Mouse (Mus musculus) heart, adult 18-20 months (tissue): Measurements from ENCODE around the gene Smok2a. TPM values are rescaled to one million over a fixed set of nuclear protein-coding genes. Genes with fewer than 3 reads are reported as not detected.
"Not testable (repeated sequence)": the region's sequence is repeated elsewhere in the genome, so short reads cannot be mapped to it uniquely, and the experiment has no call there.

Experiments
- DNase-seq, 2 experiments: peaks; one replicate each; pipeline ENCODE4 v3.0.0; 2021 to 2022; ENCODE audit warnings: mixed read lengths in 1 of 2
- long read RNA-seq, 2 experiments: library from polyadenylated mRNA; stranded (forward); transcript quantifications; one replicate each; pipeline ENCODE4 v2.0.0; 2021
- total RNA-seq, 2 experiments: library from RNA; stranded (reverse); gene quantifications; 2 replicates each; pipeline ENCODE4 v1.2.3; 2021

Smok2a gene
- not detected for total RNA-seq
- long read RNA-seq, experiment 1, result 0 reads
- long read RNA-seq, experiment 2, result 0 reads

DNA sequence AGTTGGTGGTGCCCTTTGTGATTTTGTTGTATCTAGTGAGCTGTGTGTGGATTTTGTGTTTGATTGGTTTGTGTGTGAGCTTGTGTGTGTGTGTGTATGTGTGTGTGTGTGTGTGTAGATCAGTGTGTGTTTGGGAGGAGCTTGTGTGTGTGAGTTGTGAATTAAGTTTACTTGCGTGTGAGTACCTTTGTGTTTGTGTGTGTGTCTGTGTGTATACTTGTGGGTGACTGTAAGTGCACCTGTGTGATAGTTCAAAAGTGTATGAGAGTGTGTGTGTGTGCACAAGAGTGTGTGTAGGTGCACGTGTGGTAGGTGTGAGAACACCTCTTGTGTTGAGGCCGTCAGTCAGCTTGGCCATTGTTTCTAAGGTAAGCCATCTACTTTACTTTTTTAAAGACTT is at the start of gene Smok2a:
Gene Smok2a, plus strand, starts transcription at position 301 of the 400 bp plus-strand sequence.
- DNase-seq, result no peak

DNA sequence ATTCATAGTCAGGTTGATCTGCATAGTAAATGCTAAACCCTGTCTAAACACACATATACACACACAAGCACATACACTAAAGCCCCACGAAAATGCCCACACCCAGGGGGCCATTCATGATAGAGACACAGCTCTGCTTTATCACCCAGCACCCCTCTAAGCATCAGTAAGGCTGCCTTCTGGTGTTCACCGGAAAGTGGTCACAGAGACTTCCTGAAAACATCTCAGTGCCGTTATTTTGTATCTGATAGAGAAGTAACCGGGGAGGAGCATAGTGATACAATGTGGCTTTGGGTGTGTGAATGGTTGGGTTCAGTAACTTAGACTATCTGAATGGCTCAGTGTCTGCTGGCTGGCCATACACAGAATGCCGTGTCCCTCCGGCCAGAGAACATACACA is 47.4 kb upstream of the Smok2a start:
- not testable (repeated sequence) for DNase-seq

DNA sequence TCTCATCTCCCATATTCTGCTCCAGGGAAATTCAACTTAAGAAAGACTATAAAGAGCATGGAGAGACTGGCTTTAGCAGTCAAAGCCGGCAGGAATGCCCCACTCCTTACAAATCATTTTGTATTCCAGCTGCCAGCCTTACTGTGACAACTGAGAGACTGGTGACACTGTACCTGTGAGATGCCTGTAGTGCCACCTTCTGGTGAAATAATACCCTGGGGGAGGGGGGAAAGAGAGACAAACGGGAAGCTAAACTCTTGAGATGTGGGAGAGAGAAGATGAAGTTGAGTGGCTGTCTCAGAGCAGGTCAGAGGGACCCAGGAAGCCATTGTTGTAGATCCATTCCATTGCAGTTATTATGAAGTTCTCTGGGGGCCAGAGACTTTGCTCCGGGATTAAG is 47.0 kb upstream of the Smok2a start:
- DNase-seq, result not testable (repeated sequence)

DNA sequence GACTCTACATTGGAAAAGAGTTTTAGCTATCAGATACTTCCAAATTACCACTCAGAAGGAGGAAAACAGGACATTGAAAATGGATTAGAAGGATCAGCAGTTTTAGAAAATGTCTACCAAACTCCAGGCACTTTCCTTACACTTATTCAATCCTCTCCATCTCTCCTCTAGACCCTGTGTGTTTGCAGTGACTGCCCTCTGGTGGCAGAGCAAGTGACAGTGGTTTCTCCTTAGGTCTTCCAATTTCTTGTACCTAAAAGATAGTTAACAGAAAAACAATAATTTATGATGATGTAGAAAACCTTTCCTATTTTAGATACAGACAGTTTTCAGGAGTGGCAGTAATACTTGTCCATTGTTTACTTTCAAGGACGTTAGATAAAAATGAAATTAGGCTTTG is 45.4 kb upstream of the Smok2a start:
- not testable (repeated sequence) for DNase-seq

DNA sequence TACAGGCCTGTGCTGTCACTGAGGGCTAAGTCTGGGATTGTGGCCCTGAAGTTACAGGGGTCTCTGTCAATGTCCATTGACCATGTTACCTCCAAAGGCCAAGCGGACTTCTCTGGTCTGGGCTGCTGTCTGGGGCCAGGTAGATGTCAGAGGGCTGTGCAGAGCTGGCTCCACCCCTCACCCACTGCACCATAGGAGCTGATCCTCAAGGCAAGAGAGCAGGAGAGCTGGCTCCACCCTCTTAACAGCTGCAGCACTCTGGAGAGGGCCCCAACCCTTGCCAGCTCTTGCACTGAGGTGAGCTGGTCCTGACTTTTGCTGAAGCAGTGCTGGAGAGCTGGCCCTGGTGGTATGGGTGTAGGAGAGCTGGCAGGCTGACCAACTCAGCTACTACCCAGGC is 43.2 kb upstream of the Smok2a start:
- not testable (repeated sequence) for DNase-seq

DNA sequence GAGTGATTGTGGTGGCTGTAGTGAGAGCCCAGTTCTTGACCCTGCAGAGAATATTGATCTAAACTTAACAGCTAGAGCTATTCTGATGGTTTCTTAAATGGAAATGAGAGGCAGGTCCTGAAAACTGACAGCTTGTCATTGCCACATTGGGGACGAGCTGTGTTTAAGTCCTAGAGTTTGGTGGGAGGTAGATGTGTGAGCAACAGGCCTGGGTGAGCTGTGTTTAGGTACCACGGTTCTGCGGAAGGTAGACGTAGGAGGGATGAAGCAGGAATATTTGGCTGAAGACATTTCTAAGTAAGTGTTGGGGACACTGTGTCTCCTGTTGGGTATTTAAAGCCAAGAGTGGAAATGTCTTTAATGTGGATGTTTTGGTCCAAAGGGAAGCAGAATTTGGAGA is 42.0 kb upstream of the Smok2a start:
- not testable (repeated sequence) for DNase-seq

DNA sequence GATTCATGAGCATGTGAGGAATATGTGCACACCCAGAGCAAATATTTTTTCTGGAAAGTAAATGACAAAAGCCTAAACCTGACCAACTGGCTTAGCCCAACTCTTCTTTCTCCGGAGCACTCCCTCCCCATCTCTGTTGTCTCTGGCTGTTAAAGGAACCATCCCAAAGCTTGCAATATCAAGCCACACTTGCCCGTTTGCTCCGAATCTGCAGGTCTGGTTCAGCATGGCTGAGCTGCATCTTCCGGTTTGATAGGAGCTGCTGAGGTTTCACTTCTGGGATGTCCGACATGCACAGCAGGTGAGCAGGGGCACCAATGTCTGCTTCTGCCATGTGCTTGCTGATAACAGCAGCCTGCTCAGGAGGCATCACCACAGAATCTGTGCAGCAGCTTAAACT is 40.5 kb upstream of the Smok2a start:
- not testable (repeated sequence) for DNase-seq

DNA sequence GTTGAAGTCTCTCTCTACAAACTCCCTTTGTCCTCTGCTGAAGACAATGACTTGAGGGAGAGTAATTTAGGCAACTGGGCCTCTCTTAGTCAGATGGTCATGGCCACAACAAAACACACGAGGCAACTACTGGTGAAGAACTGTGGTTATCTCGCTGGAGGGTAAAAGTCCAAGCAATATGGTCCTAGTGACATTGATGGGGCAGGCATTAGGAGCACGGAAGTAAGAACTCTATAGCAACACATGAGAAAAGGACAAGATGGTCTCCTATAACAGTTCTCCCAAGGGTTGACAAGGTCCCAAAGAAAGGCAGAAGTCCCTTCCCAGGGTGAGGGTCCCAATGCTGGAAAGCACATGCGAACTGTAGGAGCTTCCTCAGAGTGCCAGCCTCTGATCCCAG is 38.3 kb upstream of the Smok2a start:
- not testable (repeated sequence) for DNase-seq

DNA sequence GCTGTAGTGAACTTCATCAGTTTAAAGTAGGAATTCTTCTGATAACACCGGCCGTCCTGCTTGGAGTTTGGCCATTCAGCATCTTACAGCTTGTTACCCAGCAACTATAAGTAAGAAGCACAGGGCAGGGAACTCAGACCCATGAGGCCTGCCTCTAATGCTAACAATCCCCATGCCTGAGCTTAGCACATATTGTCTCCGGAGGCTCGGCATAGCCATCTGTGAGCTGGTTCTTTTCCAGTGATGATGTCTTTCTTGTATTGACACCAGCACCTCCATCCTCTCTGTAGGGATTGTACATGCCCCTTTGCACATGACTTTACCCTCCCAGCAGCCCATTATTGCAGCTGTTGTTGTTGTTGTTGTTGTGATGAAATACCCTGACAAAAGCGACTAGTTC is 36.5 kb upstream of the Smok2a start:
- not testable (repeated sequence) for DNase-seq

DNA sequence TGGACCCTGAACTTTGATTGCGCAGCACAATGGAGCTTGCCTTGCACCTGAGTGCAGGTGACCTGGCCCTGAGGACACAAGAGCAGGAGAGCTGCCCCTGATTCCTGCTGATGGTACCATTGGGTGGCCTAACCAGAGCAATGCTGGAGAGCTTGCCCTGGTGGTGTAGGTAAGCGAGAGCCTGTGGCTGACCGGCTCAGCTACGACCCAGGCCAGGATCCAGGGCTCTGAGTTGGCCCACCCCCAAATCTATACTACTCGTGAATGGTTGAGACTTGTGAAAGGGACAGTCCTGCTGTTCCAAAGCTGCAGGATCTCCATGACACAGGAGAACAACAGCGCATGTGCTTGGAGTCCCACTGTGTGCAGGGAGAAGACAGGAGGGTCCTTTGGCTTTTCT is 34.4 kb upstream of the Smok2a start:
- DNase-seq, result not testable (repeated sequence)

DNA sequence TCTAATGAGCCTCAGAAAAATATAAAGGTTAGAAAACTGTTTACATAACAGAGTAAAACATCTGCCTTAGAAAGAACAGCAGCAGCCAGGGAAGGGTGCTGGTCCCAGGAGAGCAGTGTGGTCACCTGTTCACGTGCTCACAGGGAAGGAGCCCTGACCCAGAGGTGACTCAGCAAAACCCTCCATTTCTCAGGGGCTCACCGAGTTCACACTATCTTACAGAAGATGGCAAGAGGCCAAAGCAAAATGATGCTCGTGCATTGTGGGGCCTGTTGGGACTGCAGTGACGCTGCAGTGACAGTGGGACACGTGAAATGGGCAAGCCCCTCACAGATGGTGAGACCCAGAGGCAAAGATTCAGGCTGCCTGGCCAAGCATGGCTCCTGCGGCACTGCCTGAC is 33.4 kb upstream of the Smok2a start:
- DNase-seq, result not testable (repeated sequence)

DNA sequence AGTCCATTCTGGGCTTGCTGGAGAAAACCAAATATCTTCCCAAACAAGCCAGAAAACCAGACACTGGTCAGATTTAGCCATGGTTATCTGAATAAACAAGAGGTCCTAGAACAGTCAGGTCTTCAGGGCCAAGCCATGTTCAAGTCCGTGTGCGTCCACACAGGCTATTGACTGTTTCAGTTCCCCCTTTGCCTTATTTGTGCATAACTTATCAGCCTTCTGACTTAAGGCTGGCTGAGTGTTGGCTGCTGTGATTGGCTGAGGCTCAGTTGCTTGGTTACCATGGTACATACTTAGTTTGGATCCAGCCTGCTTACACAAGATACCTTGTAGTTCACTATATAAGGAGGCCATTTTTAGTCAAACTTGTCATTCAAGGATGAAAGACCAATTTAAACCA is 32.1 kb upstream of the Smok2a start:
- not testable (repeated sequence) for DNase-seq

DNA sequence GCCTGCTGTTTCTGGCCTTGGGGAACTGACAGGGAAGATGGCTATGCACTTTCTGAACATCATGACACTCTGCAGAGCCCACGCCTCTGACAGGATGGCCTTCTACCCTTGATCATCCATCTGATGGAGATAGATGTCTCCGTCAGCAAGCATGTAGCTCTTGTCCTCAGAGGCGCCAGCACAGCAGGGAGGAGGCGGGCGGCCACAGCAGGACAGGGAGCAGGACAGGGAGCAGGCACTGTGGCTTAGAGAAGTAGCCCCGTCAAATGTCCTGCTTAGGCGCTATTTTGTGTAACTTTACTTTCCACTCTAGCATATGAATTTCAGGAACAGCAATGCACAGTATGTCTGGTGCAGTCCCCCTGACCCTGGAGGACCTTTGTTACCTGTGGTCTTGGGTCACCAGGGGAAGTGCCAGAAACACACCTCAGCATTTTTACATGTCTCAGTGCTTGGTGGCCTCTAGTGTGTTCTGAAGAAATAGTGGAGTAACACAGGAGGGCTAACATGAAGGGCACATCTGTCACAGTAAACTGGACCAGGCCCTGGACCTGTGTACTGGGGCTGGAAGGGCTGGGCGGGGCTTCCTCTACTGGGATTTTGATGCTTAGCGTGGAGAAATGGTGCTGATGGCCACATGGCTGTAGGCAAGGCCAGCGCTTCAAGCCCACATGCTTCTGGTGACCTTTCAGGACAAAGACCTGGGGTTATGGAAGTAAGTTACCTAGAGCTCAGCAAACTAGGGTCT is 30.0 kb upstream of the Smok2a start:
- DNase-seq, result not testable (repeated sequence)

DNA sequence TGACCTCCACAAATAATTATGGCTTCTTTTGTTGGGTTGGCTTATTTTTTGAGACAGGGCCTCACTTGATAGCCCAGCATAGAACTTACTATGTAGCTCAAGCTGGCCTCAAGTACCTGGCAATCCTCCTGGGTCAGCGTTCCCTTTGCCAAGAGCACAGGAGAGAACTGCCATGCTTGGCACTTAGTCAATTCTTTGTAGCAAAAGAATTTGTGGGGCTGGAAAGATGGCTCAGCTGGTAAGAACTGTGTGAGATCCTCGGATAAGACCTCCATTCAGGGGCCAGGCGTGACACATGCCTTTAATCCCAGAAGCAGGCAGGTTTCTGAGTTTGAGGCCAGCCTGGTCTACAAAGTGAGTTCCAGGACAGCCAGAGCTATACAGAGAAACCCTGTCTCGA is 24.5 kb upstream of the Smok2a start:
- peak; percentile 32 to 55 for DNase-seq

DNA sequence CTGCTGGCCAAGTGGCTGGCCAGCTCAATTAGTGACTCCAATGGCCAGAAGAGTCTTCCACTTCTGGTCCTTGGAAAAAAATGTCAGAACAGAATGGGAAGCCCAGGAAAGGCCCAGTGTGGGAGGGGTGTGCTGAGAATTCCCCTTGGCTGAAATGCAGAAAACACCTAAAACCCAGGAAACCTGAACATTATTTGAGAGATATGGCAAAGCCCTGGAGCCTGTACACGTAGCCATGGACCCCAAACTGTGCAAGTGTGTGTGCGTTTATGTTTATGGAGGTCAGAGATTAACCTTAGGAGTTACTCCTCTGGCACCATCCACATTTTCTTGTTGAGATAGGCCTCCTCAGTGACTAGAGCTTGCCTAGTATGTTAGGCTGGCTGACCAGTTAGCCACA is 22.2 kb upstream of the Smok2a start:
- DNase-seq, result not testable (repeated sequence)

DNA sequence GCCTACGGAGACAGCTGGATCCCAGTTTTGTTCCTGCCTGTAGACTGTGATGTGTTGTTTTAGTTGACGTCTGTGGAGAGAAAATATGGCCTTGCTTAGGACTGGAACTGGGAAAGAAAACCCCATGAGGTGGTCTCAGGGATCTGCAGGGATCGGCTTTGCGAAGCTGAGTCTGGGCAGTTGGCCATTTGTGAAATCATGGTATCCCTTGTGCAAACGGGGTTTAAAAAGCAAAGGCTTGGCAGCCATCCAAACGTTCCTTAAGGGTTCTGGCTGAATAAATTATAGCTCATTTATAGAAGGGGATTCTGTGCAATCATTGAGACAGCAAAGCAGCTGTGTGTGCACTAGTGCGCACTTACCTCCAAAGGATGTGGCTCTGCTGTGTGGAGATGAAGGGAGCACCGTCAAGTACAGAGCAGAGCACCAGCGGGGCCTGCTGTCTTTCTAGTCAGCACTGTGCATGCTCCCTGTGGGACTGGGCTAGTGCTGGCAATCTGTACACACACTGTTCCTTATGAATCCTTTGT is 21.0 kb upstream of the Smok2a start:
- DNase-seq, result not testable (repeated sequence)

DNA sequence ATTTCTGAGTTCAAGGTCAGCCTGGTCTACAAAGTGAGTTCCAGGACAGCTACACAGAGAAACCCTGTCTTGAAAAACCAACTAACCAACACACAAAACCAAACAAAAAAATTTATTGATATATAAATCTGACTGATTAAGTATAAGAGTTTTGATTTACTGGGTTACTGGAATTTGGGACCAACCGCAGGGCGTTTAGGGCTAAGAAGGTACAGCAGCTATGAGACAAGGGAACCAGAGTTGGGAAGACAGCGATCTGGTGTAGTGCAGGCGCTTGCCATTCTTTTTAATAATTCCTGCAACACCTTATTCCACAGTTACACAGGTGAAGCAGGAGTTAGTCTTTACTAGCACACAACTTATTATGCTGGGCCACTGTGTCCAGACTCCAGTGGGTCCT is 19.4 kb upstream of the Smok2a start:
- DNase-seq, result not testable (repeated sequence)

DNA sequence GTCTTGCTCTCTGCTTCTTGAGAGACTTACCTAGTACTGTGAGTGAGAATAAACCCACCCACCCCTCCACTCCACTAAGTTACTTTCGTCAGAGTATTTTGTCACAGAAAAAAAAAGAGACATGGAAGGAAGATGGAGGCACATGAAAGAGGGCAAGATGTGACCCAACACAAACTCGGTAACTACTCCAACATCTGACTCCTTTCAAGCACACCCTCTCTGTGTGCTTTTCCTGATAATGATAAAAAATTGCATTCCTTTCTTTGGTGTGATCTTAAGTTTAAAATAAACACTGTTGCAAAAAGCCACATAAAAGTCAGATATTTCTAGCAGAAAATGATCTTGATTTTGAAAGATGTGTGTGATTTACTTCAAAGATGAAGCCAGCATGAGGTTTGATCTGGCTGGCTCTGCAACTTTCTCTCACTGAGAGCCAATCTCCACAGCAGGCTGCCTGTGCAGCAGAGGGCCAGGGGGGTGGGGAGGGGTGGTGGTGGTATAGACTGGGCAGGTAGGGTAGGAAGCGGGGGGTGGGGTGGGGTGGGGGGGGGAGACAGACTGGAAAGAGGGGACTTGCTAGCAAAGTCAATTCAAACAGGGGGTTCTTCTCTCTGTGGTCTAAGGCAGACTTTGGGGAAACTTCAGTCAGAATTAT is 18.4 kb upstream of the Smok2a start:
- DNase-seq, result not testable (repeated sequence)

DNA sequence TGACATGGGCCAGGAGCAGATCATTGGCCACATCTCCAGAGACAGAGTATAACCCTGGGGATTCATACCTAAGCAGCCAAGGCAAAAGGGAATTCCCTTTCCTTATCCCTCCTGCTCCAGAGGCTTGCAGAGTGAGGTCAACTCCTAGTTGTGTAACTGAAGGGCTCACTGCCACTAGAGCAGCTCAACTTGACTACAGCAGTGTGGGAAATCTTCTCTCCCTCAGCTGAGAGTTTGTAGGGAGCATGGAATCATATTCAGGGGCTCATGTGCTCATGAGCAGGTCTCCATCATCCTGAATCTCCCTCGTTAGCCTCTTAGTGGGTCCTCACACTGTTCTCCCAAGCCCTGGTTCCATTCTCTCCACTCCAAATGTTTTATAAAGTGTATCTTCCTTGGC is 15.7 kb upstream of the Smok2a start:
- DNase-seq, result peak in 1 of 2 experiments; percentile 41

DNA sequence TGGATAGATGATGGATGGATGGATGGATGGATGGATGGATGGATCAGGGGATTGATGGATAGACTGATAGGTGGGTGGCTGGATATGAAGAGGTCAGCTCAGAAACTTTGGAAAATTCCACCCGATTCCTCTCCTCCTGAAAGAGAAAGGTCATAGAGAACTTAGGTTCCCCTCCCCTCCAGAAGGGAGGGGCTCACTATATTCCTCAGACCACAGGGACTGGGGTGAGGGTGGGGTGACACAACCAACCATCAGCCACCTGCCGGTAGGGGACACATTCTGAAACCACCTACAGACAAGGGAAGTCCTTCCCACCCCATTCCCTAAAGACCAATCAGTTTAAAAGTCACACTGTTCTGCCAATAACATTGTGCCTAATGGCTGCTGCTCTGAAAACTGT is 14.5 kb upstream of the Smok2a start:
- DNase-seq, result no peak

DNA sequence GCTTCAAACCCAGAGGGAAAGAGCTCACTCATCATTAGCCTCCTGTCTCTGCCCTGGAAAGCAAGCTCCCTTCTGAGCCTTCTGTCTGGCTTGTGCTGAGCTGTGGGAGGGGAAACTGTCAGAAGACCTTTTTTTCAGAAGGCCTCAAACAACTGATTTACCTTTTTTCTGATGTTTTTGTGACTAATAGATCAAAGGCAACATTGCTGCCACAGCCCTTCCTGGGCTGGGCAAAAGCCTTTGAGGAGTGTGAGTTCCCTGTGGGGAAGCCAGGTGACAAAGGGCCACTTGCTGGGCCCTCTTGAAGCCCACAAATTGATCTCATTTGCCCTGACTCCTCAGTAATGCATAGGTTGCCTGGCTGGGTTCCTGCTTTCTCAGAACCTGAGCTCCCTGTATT is 12.5 kb upstream of the Smok2a start:
- DNase-seq, result not testable (repeated sequence)

DNA sequence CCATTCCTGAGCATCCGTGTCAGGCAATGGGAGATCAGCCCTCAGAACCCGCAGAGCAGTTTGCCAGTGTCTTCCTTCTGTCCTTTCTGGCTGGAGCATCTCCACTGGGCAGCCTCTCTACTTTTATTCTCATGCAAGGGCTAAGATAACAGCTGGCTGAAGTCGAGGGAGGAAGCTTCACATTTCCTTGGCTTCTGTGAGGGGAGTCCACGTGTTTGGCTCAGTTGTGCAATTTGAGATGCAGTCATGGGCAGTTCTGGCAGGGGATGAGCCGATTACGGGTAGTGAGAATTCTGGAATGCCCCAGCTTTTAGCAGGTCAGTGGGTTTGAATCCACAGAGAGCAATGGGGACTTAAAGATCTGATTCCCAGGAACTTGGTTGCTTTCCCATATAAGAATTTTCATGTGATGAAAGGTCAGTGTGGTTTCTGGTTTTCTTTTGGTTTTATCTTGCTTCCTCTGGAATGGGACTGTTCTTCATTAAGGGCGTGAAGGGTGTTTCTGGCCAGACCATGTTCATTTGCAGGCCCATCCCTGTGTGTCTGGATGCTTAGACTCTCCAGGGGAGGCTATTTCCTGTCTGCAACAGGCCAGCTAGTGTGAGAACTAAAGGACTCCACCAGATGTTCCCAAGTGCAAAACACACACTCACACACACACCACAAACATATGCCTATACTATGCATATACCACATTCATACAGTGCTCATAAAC is 8.7 kb upstream of the Smok2a start:
- DNase-seq, result peak; percentile 70 to 83

DNA sequence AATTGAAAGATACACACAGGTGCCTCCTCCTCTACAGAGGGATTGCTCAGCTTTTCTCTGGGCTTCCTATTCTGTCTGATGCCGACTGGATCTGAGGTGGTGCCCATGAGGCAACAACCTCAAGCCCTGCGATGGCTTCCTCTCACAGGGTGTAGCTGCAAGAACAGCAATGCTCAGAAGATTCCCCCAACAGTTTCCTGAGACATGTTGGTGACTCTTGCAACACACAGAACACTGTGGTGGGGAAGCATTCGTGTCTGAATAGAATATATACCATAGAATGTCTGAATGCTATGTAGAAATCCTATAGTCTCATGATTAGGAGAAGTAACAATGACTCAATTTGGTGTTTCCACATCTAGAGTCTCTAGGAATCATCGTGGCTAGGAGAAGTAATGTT is 6.8 kb upstream of the Smok2a start:
- DNase-seq, result no peak
